Mouse (Mus musculus) neural tube, embryonic 13.5 days (tissue): ENCODE data around the gene Slc12a7. TPM values are rescaled to one million over a fixed set of nuclear protein-coding genes. Genes with fewer than 3 reads are reported as not detected.
A peak's percentile ranks its signal among the peaks of the same experiment; 100 is the strongest.

Source experiments
- ATAC-seq: fragments of 200-750 bp; cut with Nextera tagmentation; 2 replicates; pipeline ENCODE4 v1.8.0; 2017; ENCODE audit warnings: low read depth, mild to moderate bottlenecking, moderate TSS enrichment, moderate library complexity
- H3K27ac ChIP-seq: fragments of 300-500 bp; sonication (generic); replicated peaks from 2 replicates; pipeline ENCODE4 v1.5.1; 2015; ENCODE audit warnings: moderate library complexity, mild to moderate bottlenecking, inconsistent platforms
- H3K27me3 ChIP-seq: fragments of 300-500 bp; sonication (generic); 2 replicates; pipeline ENCODE4 v1.6.1; 2015; ENCODE audit warnings: mild to moderate bottlenecking, inconsistent platforms
- H3K36me3 ChIP-seq: fragments of 300-500 bp; sonication (generic); 2 replicates; pipeline ENCODE4 v1.6.1; 2015; ENCODE audit warnings: mild to moderate bottlenecking, inconsistent platforms
- H3K4me1 ChIP-seq: fragments of 300-500 bp; sonication (generic); replicated peaks from 2 replicates; pipeline ENCODE4 v1.6.1; 2015; ENCODE audit warnings: inconsistent platforms
- H3K4me2 ChIP-seq: fragments of 300-500 bp; sonication (generic); 2 replicates; pipeline ENCODE4 v1.6.1; 2015; ENCODE audit warnings: inconsistent platforms, mild to moderate bottlenecking, moderate library complexity
- H3K4me3 ChIP-seq: fragments of 300-500 bp; sonication (generic); 2 replicates; pipeline ENCODE4 v1.5.1; 2015; ENCODE audit warnings: mild to moderate bottlenecking, inconsistent platforms
- H3K9ac ChIP-seq: fragments of 300-500 bp; sonication (generic); 2 replicates; pipeline ENCODE4 v1.6.1; 2015; ENCODE audit warnings: moderate library complexity, mild to moderate bottlenecking, inconsistent platforms
- H3K9me3 ChIP-seq: fragments of 300-500 bp; sonication (generic); 2 replicates; pipeline ENCODE4 v1.6.1; 2016; ENCODE audit warnings: inconsistent platforms
- WGBS: fragments of 180-500 bp; shearing (Covaris S2); methylation state at CpG from one replicate; pipeline ENCODE4 v1.1.7; 2015; 5-methylcytosine and 5-hydroxymethylcytosine counted together
- polyA plus RNA-seq: library from polyadenylated mRNA; unstranded; fragments of >200 nt; fragmentation: Nextera tagmentation; extraction: Ambion mirVana; gene quantifications from 2 replicates; pipeline ENCODE4 v1.2.1, GENCODE M21; 2015

Slc12a7 gene
- polyA plus RNA-seq, result 13.4 and 13.6 TPM in 2 replicates

DNA sequence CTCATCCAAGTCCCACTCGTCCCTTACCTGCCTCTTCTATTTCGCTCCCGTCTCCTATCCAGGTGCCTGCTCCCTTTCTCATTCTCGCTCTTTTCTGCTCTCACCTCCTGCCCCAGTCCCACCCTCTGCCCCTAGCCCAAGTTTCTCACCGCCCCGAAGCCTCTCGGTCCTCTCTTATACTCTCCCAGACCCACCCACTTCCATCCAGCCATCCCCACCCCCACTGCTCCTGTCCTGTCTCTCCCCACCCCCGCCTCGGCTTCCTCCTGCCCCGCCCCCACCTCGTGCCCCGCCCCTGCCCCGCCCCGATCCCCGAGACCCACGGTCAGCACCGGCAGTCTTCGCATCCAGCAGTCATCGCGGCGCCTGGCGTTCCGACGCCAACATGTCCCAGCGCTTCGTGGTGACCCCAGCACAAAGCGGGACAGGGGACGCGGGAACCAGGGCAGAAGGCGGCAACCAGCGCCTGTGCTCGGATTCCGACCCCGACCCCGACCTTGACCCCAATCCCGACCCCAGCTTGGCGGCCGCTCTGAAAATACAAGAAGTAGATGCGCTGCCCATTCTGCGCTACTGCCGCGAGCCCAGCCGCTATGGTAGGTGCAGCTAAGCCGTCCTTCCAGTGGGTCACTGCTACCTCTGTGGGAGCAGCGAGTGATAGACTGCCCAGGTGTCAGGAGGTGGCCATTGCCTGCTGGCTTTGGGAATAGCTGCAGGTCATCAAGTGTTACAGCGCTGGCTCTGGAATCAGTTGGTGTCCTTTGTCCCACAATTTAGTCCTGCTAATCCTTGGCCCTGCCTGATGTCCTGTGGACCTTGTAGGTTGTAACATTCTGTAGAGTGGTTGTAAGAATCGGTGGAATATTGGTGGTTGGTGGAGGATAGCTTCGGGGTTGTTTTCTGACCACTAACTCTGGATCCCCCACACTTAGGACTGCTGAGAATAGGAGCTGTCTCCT lies at the start of gene Slc12a7:
Slc12a7 (plus strand) TSS at position 353 of the 959 bp plus-strand sequence.
- peak within 1 kb of the TSS; percentile 40 for H3K4me3 ChIP-seq
- 3% methylated on average over 46 of the region's 48 CpGs for WGBS
- H3K27ac ChIP-seq, result no peak within 1 kb of the TSS
- H3K9ac ChIP-seq, result peak within 1 kb of the TSS; percentile 59
- peaks cover 19% of the 10 kb centered on the region for H3K27me3 ChIP-seq
- no peaks in the 10 kb centered on the region for H3K36me3 ChIP-seq
- H3K4me2 ChIP-seq, result peak within 1 kb of the TSS; percentile 65
- no peaks in the 10 kb centered on the region for H3K9me3 ChIP-seq
- peak; percentile 55; the same call in 1 of the 2 replicates for ATAC-seq
- H3K4me1 ChIP-seq, result peaks cover 11% of the 10 kb centered on the region

GRCm38 (mm10) chr13:73683682-73684081 lies 49.2 kb upstream of the Slc12a7 start:
- H3K9me3 ChIP-seq, result no peaks in the 10 kb centered on the region
- no peak overlapping the region for H3K4me3 ChIP-seq
- no peaks in the 10 kb centered on the region for H3K36me3 ChIP-seq
- no peak overlapping the region for H3K27ac ChIP-seq
- no peak for ATAC-seq
- no peak overlapping the region for H3K9ac ChIP-seq
- 90% methylated on average over 11 of the region's 11 CpGs for WGBS
- no peaks in the 10 kb centered on the region for H3K27me3 ChIP-seq
- no peak overlapping the region for H3K4me2 ChIP-seq
- H3K4me1 ChIP-seq, result no peaks in the 10 kb centered on the region

GRCm38 (mm10) chr13:73684412-73684811 lies 48.5 kb upstream of the Slc12a7 start:
- Histone ChIP-seq H3K4me3 (no peak overlapping the region), H3K4me2 (no peak overlapping the region), H3K27ac (no peak overlapping the region), H3K9ac (no peak overlapping the region), H3K36me3 (no peaks in the 10 kb centered on the region), H3K27me3 (no peaks in the 10 kb centered on the region), H3K4me1 (no peaks in the 10 kb centered on the region), H3K9me3 (no peaks in the 10 kb centered on the region)
- ATAC-seq, result no peak
- WGBS, result 83% methylated on average over 1 of the region's 1 CpGs

DNA sequence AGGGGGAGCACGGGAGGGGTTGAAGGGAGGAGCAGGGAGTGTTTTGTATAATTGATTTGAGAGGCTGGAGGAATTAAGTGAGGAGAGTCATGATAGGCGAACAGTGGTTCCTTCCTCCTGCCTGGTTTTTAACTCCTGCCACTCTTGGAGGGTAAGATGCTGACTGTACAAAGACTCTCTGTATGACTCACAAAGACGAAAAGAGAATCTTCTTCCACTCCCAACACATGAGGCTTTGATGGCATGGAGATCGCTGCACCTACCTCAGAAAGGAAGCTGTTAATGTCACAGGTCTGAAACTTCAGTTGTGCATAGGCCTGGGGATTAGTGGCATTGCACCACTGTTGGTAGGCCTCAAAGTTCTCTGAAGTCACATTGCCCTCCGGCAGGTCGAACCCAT lies 47.4 kb upstream of the Slc12a7 start:
- no peaks in the 10 kb centered on the region for H3K4me1 ChIP-seq
- no peak overlapping the region for H3K4me3 ChIP-seq
- H3K36me3 ChIP-seq, result no peaks in the 10 kb centered on the region
- H3K4me2 ChIP-seq, result no peak overlapping the region
- H3K27ac ChIP-seq, result no peak overlapping the region
- no peaks in the 10 kb centered on the region for H3K27me3 ChIP-seq
- no peak overlapping the region for H3K9ac ChIP-seq
- H3K9me3 ChIP-seq, result no peaks in the 10 kb centered on the region
- no peak for ATAC-seq
- WGBS, result 87% methylated on average over 6 of the region's 6 CpGs

GRCm38 (mm10) chr13:73687601-73688000 lies 45.3 kb upstream of the Slc12a7 start:
- H3K9ac ChIP-seq, result no peak overlapping the region
- no peak overlapping the region for H3K27ac ChIP-seq
- no peaks in the 10 kb centered on the region for H3K9me3 ChIP-seq
- H3K4me3 ChIP-seq, result no peak overlapping the region
- no peak for ATAC-seq
- H3K4me1 ChIP-seq, result no peaks in the 10 kb centered on the region
- no peak overlapping the region for H3K4me2 ChIP-seq
- 67% methylated on average over 3 of the region's 3 CpGs for WGBS
- no peaks in the 10 kb centered on the region for H3K36me3 ChIP-seq
- H3K27me3 ChIP-seq, result no peaks in the 10 kb centered on the region

- no peaks in the 10 kb centered on the region for H3K9me3 ChIP-seq
- H3K4me2 ChIP-seq, result no peak overlapping the region
- H3K27ac ChIP-seq, result no peak overlapping the region
- no peak for ATAC-seq
- no peaks in the 10 kb centered on the region for H3K4me1 ChIP-seq
- H3K4me3 ChIP-seq, result no peak overlapping the region
- H3K9ac ChIP-seq, result no peak overlapping the region
- no peaks in the 10 kb centered on the region for H3K27me3 ChIP-seq
- H3K36me3 ChIP-seq, result no peaks in the 10 kb centered on the region
- 86% methylated on average over 4 of the region's 4 CpGs for WGBS
Measured at GRCm38 (mm10) chr13:73688934-73689333, 44.0 kb upstream of the Slc12a7 start.

DNA sequence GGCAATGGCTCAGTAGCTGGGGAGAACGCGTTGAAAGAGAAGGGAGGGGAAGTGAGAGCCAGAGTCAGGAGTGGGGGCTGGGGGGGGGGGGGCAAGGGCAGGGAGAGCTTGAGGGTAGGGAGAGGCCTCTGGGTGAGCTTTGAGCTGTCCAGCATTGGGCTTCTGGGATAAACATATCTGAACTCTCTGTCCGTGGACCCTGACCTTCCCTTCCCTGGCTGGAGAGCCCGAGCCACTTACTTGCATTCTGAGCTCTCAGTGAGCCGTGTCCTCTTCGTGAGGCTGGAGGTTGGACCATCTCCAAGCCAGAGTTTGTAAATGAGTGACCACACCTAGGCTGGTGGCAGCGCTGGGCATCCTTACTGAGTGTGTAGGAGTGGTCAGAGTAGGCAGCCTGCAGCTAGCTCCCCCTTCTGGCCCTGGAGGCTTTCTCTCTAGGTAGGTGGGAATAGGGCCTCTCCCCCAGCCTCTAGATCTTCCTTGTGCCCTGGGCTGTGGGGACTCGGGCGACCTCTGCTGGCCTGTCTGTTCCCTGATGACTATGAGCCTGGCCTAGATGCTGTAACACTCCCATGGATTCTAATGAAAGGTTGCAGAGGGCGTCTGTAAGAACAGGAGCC lies 40.5 kb upstream of the Slc12a7 start:
- Histone ChIP-seq H3K4me3 (no peak overlapping the region), H3K9ac (no peak overlapping the region), H3K4me1 (no peaks in the 10 kb centered on the region), H3K4me2 (no peak overlapping the region), H3K27me3 (no peaks in the 10 kb centered on the region), H3K27ac (no peak overlapping the region), H3K36me3 (no peaks in the 10 kb centered on the region), H3K9me3 (no peaks in the 10 kb centered on the region)
- ATAC-seq, result peak; percentile 78; the same call in 1 of the 2 replicates
- 35% methylated on average over 10 of the region's 10 CpGs for WGBS

- Histone ChIP-seq H3K9me3 (no peaks in the 10 kb centered on the region), H3K9ac (no peak overlapping the region), H3K36me3 (no peaks in the 10 kb centered on the region), H3K4me3 (no peak overlapping the region), H3K4me2 (no peak overlapping the region), H3K27ac (no peak overlapping the region), H3K4me1 (no peaks in the 10 kb centered on the region), H3K27me3 (no peaks in the 10 kb centered on the region)
- ATAC-seq, result no peak
- 77% methylated on average over 2 of the region's 2 CpGs for WGBS
Measured at GRCm38 (mm10) chr13:73693333-73693732, 39.6 kb upstream of the Slc12a7 start.

GRCm38 (mm10) chr13:73694972-73695371 lies 37.9 kb upstream of the Slc12a7 start:
- Histone ChIP-seq H3K4me3 (no peak overlapping the region), H3K27ac (no peak overlapping the region), H3K36me3 (no peaks in the 10 kb centered on the region), H3K27me3 (no peaks in the 10 kb centered on the region), H3K4me1 (no peaks in the 10 kb centered on the region), H3K9ac (no peak overlapping the region), H3K9me3 (no peaks in the 10 kb centered on the region), H3K4me2 (no peak overlapping the region)
- ATAC-seq, result no peak
- 92% methylated on average over 1 of the region's 1 CpGs for WGBS

DNA sequence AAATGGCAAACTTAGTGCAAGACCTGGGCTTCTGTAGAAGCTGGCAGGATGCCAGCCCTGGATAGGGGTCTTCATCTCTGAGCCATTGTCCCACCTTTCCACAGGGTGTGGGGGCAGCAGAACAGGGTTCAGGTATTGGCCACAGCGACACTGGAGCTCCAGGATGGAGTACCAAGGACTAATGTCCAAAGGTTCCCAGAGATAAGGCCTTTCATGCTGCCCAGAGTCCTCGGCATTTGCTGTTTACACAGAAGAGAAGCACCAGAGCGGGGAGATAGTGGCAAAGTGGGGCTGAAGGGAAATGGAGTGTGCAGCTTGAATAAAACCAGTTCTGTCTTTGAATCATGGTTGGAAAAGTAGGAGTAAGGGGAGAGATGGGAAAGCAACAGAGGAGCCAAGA lies 36.4 kb upstream of the Slc12a7 start:
- H3K27me3 ChIP-seq, result no peaks in the 10 kb centered on the region
- no peaks in the 10 kb centered on the region for H3K36me3 ChIP-seq
- WGBS, result 95% methylated on average over 3 of the region's 3 CpGs
- no peak overlapping the region for H3K4me2 ChIP-seq
- no peak overlapping the region for H3K27ac ChIP-seq
- no peaks in the 10 kb centered on the region for H3K9me3 ChIP-seq
- no peak overlapping the region for H3K4me3 ChIP-seq
- no peaks in the 10 kb centered on the region for H3K4me1 ChIP-seq
- no peak for ATAC-seq
- no peak overlapping the region for H3K9ac ChIP-seq

DNA sequence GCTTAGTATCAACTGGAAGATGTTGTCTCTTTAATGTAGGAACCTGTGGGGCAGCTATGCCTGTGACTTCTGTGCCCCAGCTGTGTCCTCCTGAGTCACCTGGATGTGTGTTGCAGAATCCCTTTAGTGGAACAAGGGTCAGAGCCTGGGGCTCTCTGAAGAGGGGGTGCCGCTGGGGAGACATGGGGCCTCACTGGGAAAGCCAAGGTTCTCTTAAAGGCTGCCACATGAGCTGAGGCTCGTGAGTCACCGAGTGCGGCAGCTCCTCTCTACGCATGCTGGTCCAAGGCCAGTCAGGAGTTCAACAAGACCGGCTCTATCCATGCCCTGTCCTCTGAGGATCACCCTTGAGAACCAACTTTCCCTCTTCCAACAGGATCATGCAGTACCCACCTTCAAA lies 33.2 kb upstream of the Slc12a7 start:
- 84% methylated on average over 6 of the region's 6 CpGs for WGBS
- Histone ChIP-seq H3K36me3 (no peaks in the 10 kb centered on the region), H3K9ac (no peak overlapping the region), H3K4me1 (no peaks in the 10 kb centered on the region), H3K27ac (no peak overlapping the region), H3K4me3 (no peak overlapping the region), H3K4me2 (no peak overlapping the region), H3K9me3 (no peaks in the 10 kb centered on the region), H3K27me3 (no peaks in the 10 kb centered on the region)
- ATAC-seq, result no peak

DNA sequence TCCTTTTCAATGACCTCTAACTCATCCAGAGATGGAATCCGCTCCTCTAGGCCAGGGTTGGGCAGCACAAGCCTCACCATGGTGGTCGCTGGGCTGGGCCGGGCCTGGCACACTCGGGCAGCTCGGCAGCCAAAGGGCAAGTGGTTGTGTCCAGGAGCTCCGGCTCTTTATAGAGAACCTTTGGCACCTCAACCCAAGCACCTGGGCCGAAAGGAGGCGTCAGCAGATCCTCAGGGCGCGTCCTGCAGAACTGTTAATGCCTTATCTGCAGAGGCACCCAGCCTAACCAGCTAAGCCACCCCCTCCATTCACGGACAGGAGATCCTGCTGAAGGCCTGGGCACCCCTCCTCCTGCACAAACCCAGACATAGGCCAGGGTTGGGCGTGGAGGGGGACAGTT lies 32.3 kb upstream of the Slc12a7 start:
- Histone ChIP-seq H3K4me3 (no peak overlapping the region), H3K27me3 (no peaks in the 10 kb centered on the region), H3K4me1 (no peaks in the 10 kb centered on the region), H3K4me2 (no peak overlapping the region), H3K9me3 (no peaks in the 10 kb centered on the region), H3K27ac (no peak overlapping the region), H3K9ac (no peak overlapping the region), H3K36me3 (no peaks in the 10 kb centered on the region)
- ATAC-seq, result no peak
- WGBS, result 90% methylated on average over 12 of the region's 12 CpGs
